Mouse (Mus musculus): Measurements from ENCODE around the gene Ddo. TPM values are rescaled to one million over a fixed set of nuclear protein-coding genes. Genes with fewer than 3 reads are reported as not detected.

Ddo gene
- polyA plus RNA-seq, 1 experiment from 2014 or later: 0.71 TPM

DNA sequence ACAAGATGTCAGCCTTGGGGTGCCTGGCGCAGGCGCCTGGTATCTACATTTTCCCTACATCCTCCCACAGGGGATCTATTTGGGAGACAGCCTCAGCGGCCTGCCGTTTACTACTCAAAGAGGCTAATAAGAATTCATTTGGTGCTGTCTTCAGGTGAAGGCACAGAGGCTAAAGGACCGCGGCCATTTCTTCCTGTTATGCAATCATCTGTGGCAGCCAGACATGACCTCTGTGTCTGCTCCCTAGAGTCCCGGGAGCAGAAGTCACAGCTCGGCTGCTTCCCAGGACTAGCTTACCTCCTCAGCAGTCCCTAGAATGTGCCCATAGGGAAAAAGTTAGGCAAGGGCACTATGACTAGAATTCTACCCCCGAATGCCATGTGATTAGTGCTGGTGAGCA is 1.1 kb downstream of the Ddo start:
- no peak for ATAC-seq
- no peak overlapping the region for H3K4me2 ChIP-seq (ENCODE audit: low read length)
- H3K9me3 ChIP-seq (ENCODE audit: control insufficient read depth, low read length): no peaks in the 10 kb centered on the region
- no peak overlapping the region for H3K27ac ChIP-seq (ENCODE audit: low read length)
- no peaks in the 10 kb centered on the region for H3K27me3 ChIP-seq (replicated peaks; ENCODE audit: control insufficient read depth, insufficient read depth, low read length)
- no peaks in the 10 kb centered on the region for H3K4me1 ChIP-seq (replicated peaks; ENCODE audit: control insufficient read depth, insufficient read depth, low read length)
- no peak overlapping the region for H3K9ac ChIP-seq (replicated peaks; ENCODE audit: low read depth, low read length)
- H3K4me3 ChIP-seq (replicated peaks; ENCODE audit: low read length): no peak overlapping the region
- no peaks in the 10 kb centered on the region for H3K36me3 ChIP-seq (ENCODE audit: control insufficient read depth, insufficient read depth)
- WGBS: 85% methylated on average over 9 of the region's 9 CpGs

GRCm38 (mm10) chr10:40632087-40632486 is 2.3 kb downstream of the Ddo start:
- ATAC-seq: no peak
- H3K4me1 ChIP-seq (replicated peaks; ENCODE audit: control insufficient read depth, insufficient read depth, low read length): no peaks in the 10 kb centered on the region

DNA sequence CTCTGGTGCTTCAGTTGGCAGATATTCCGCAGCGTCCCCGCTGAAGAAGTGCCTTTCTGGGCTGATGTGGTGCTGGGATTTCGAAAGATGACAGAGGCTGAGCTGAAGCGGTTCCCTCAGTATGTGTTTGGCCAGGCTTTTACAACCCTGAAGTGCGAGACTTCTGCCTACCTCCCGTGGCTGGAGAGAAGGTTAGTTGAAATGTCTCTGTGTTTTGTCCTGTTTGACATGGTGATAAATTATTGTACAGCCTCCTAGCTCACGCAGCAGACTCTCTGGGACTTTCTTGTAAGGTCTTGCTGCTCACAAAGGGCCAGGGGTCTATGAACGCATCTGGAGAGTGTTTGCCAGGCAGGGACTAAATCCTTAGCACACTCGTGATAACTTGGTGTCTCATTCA is 7.5 kb downstream of the Ddo start:
- H3K27ac ChIP-seq (ENCODE audit: low read length): no peak overlapping the region
- WGBS: 71% methylated on average over 10 of the region's 10 CpGs

More at GRCm38 (mm10) chr10:40632087-40632486, 2.3 kb downstream of the Ddo start:
- Histone ChIP-seq H3K4me3 (replicated peaks; ENCODE audit: low read length) (no peak overlapping the region), H3K27me3 (replicated peaks; ENCODE audit: control insufficient read depth, insufficient read depth, low read length) (no peaks in the 10 kb centered on the region), H3K9me3 (ENCODE audit: control insufficient read depth, low read length) (no peaks in the 10 kb centered on the region), H3K9ac (replicated peaks; ENCODE audit: low read depth, low read length) (no peak overlapping the region), H3K36me3 (ENCODE audit: control insufficient read depth, insufficient read depth) (no peaks in the 10 kb centered on the region), H3K4me2 (ENCODE audit: low read length) (no peak overlapping the region), H3K27ac (ENCODE audit: low read length) (no peak overlapping the region)
- WGBS: 50% methylated on average over 3 of the region's 3 CpGs

GRCm38 (mm10) chr10:40638276-40638675 is 8.5 kb downstream of the Ddo start:
- WGBS: 26% methylated on average over 7 of the region's 7 CpGs
- Histone ChIP-seq H3K4me3 (replicated peaks; ENCODE audit: low read length) (no peak overlapping the region), H3K4me1 (replicated peaks; ENCODE audit: control insufficient read depth, insufficient read depth, low read length) (peaks cover 5% of the 10 kb centered on the region), H3K9ac (replicated peaks; ENCODE audit: low read depth, low read length) (no peak overlapping the region), H3K36me3 (ENCODE audit: control insufficient read depth, insufficient read depth) (no peaks in the 10 kb centered on the region), H3K9me3 (ENCODE audit: control insufficient read depth, low read length) (no peaks in the 10 kb centered on the region), H3K4me2 (ENCODE audit: low read length) (no peak overlapping the region), H3K27me3 (replicated peaks; ENCODE audit: control insufficient read depth, insufficient read depth, low read length) (no peaks in the 10 kb centered on the region), H3K27ac (ENCODE audit: low read length) (no peak overlapping the region)
- peak; percentile 52; the same call in 1 of the 2 replicates for ATAC-seq

More for the DNA sequence above, 7.5 kb downstream of the Ddo start:
- Histone ChIP-seq H3K27me3 (replicated peaks; ENCODE audit: control insufficient read depth, insufficient read depth, low read length) (no peaks in the 10 kb centered on the region), H3K4me1 (replicated peaks; ENCODE audit: control insufficient read depth, insufficient read depth, low read length) (peaks cover 5% of the 10 kb centered on the region), H3K4me3 (replicated peaks; ENCODE audit: low read length) (no peak overlapping the region), H3K9me3 (ENCODE audit: control insufficient read depth, low read length) (no peaks in the 10 kb centered on the region), H3K36me3 (ENCODE audit: control insufficient read depth, insufficient read depth) (no peaks in the 10 kb centered on the region), H3K9ac (replicated peaks; ENCODE audit: low read depth, low read length) (no peak overlapping the region), H3K4me2 (ENCODE audit: low read length) (no peak overlapping the region)
- ATAC-seq: no peak

DNA sequence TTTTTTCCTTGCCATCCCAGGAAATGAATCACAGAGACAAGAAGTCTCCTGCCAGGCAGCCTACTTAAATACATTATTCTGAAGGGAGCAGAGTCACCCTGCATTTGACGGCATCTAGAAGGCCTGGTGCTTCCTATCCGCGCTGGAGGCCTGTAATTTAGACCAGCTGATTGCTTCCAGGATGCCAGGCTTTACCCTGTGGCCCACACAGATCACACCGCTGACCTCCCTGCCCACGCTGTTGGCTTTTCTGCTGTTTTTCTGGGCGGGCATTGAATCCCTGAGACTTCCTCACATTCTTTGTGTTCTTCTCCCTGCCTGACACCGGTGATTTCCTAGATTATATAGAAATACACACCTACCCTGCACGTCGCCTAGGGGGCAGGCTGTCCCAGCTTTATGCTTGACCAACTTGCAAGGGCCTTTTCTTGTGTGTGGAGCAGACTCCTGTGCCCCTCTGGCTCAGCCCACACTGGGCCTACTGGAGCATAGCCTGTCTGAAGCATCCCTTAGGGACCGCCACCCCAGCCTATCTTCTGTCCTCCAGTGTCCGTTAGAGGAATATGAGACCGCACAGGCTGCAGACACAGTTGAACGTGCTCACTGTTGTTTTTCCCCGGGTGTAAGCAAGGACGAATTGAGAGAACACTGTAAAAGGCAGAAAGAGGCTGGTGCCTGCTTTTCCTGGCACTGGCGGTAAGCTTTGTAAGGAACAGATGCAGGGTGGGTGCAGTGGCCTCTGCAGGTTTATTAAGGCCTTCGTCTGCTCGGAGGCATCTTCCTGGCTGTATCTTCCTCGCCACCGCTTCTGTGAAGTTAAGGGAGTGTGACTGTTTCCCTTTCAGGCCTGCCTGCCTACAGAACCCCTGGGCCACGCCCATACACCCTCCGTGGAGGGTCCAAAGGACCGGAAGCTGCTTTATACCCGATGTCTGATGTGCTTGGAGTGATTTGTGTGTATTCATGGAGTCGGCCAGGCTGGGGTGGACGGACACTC is 9.3 kb downstream of the Ddo start:
- H3K27me3 ChIP-seq (replicated peaks; ENCODE audit: control insufficient read depth, insufficient read depth, low read length): no peaks in the 10 kb centered on the region
- no peak overlapping the region for H3K4me2 ChIP-seq (ENCODE audit: low read length)
- H3K36me3 ChIP-seq (ENCODE audit: control insufficient read depth, insufficient read depth): no peaks in the 10 kb centered on the region
- peaks cover 5% of the 10 kb centered on the region for H3K4me1 ChIP-seq (replicated peaks; ENCODE audit: control insufficient read depth, insufficient read depth, low read length)
- 54% methylated on average over 26 of the region's 26 CpGs for WGBS
- H3K27ac ChIP-seq (ENCODE audit: low read length): no peak overlapping the region
- H3K9ac ChIP-seq (replicated peaks; ENCODE audit: low read depth, low read length): no peak overlapping the region; the same call in 1 of the 2 replicates
- no peak overlapping the region for H3K4me3 ChIP-seq (replicated peaks; ENCODE audit: low read length)
- H3K9me3 ChIP-seq (ENCODE audit: control insufficient read depth, low read length): no peaks in the 10 kb centered on the region
- ATAC-seq: peak; percentile 47; the same call in 1 of the 2 replicates

- Histone ChIP-seq H3K4me3 (replicated peaks; ENCODE audit: low read length) (no peak overlapping the region), H3K9ac (replicated peaks; ENCODE audit: low read depth, low read length) (no peak overlapping the region), H3K4me1 (replicated peaks; ENCODE audit: control insufficient read depth, insufficient read depth, low read length) (peaks cover 5% of the 10 kb centered on the region), H3K36me3 (ENCODE audit: control insufficient read depth, insufficient read depth) (no peaks in the 10 kb centered on the region), H3K27me3 (replicated peaks; ENCODE audit: control insufficient read depth, insufficient read depth, low read length) (no peaks in the 10 kb centered on the region), H3K4me2 (ENCODE audit: low read length) (no peak overlapping the region), H3K27ac (ENCODE audit: low read length) (no peak overlapping the region), H3K9me3 (ENCODE audit: control insufficient read depth, low read length) (no peaks in the 10 kb centered on the region)
- WGBS: 81% methylated on average over 4 of the region's 4 CpGs
- ATAC-seq: no peak
These were observed 10.6 kb downstream of the Ddo start for GRCm38 (mm10) chr10:40640406-40640805.

GRCm38 (mm10) chr10:40641901-40642300 is 12.1 kb downstream of the Ddo start:
- no peak overlapping the region for H3K27ac ChIP-seq (ENCODE audit: low read length)
- H3K36me3 ChIP-seq (ENCODE audit: control insufficient read depth, insufficient read depth): no peaks in the 10 kb centered on the region
- H3K9me3 ChIP-seq (ENCODE audit: control insufficient read depth, low read length): no peaks in the 10 kb centered on the region
- no peak overlapping the region for H3K9ac ChIP-seq (replicated peaks; ENCODE audit: low read depth, low read length)
- no peak overlapping the region for H3K4me2 ChIP-seq (ENCODE audit: low read length)
- ATAC-seq: no peak
- H3K4me1 ChIP-seq (replicated peaks; ENCODE audit: control insufficient read depth, insufficient read depth, low read length): peaks cover 5% of the 10 kb centered on the region
- no peak overlapping the region for H3K4me3 ChIP-seq (replicated peaks; ENCODE audit: low read length)
- H3K27me3 ChIP-seq (replicated peaks; ENCODE audit: control insufficient read depth, insufficient read depth, low read length): no peaks in the 10 kb centered on the region
- 87% methylated on average over 7 of the region's 7 CpGs for WGBS

DNA sequence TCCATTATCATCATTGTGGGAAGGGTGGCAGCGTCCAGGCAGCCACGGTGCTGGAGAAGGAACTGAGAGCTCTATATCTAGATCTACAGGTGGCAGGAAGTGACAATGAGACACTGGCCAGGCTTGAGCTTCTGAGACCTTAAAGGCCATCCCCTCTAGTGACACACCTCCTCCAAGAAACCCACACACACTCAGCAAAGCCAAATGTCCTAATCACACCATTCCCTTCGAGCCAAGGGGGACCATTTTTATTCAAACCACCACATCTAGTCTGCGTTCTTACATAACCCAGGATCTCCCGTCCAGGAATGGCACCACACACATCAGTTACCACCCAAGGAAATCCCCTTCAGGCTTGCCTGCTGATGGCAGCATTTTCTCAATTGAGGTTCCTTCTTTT is 13.3 kb downstream of the Ddo start:
- Histone ChIP-seq H3K36me3 (ENCODE audit: control insufficient read depth, insufficient read depth) (no peaks in the 10 kb centered on the region), H3K9ac (replicated peaks; ENCODE audit: low read depth, low read length) (no peak overlapping the region), H3K4me1 (replicated peaks; ENCODE audit: control insufficient read depth, insufficient read depth, low read length) (peaks cover 4% of the 10 kb centered on the region), H3K27ac (ENCODE audit: low read length) (no peak overlapping the region), H3K4me3 (replicated peaks; ENCODE audit: low read length) (no peak overlapping the region), H3K27me3 (replicated peaks; ENCODE audit: control insufficient read depth, insufficient read depth, low read length) (no peaks in the 10 kb centered on the region), H3K9me3 (ENCODE audit: control insufficient read depth, low read length) (no peaks in the 10 kb centered on the region), H3K4me2 (ENCODE audit: low read length) (no peak overlapping the region)
- 86% methylated on average over 5 of the region's 5 CpGs for WGBS
- no peak for ATAC-seq

DNA sequence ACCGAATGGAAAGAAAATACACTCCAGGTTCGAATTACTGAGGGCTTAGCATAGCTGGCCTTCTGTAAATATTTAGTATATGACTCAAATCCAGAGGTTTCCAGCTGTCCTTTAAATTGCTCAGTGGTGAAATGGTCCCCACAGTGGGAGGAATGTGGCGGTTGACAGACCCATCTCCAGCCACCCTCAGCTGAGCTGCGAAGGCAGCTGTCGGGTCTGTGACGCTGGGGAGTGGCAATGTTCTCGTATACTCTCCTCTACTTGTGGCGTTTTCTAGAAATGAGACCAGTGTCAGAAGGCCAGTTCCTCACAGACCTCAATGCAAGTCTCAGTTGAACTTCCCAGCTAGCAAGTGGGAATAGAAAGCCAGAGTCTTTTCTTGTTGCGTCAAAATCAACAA is 14.6 kb downstream of the Ddo start:
- Histone ChIP-seq H3K9ac (replicated peaks; ENCODE audit: low read depth, low read length) (no peak overlapping the region), H3K36me3 (ENCODE audit: control insufficient read depth, insufficient read depth) (no peaks in the 10 kb centered on the region), H3K27ac (ENCODE audit: low read length) (no peak overlapping the region), H3K4me2 (ENCODE audit: low read length) (no peak overlapping the region), H3K4me1 (replicated peaks; ENCODE audit: control insufficient read depth, insufficient read depth, low read length) (no peaks in the 10 kb centered on the region), H3K27me3 (replicated peaks; ENCODE audit: control insufficient read depth, insufficient read depth, low read length) (no peaks in the 10 kb centered on the region), H3K4me3 (replicated peaks; ENCODE audit: low read length) (no peak overlapping the region), H3K9me3 (ENCODE audit: control insufficient read depth, low read length) (no peaks in the 10 kb centered on the region)
- WGBS: 78% methylated on average over 9 of the region's 9 CpGs
- ATAC-seq: no peak

Data from forebrain, embryonic 16.5 days (tissue).